Mouse (Mus musculus) E14TG2a.4 (cell line): ENCODE data around the gene Cir1.

Source experiments
- H3K27me3 ChIP-seq: 2 replicates; pipeline ENCODE4 v1.6.1; 2014; ENCODE audit warnings: low read length, control low read depth; ENCODE audit not compliant: insufficient read depth
- H3K36me3 ChIP-seq: 2 replicates; pipeline ENCODE4 v1.6.1; 2014; ENCODE audit warnings: low read length, control low read depth; ENCODE audit not compliant: insufficient read depth
- H3K4me1 ChIP-seq: replicated peaks from 2 replicates; pipeline ENCODE4 v1.6.1; 2014; ENCODE audit warnings: low read depth, low read length, control low read depth
- H3K4me3 ChIP-seq: replicated peaks from 2 replicates; pipeline ENCODE4 v1.5.1; 2014; ENCODE audit warnings: mild to moderate bottlenecking, low read length
- H3K9me3 ChIP-seq: 2 replicates; pipeline ENCODE4 v1.6.1; 2014; ENCODE audit warnings: low read length, control low read depth
- CTCF ChIP-seq: conservative IDR thresholded peaks from 2 replicates; pipeline ENCODE4 v1.5.1; 2014; ENCODE audit warnings: low read length
- NANOG ChIP-seq: IDR thresholded peaks from 2 replicates; pipeline ENCODE4 v1.6.1; 2014; ENCODE audit warnings: borderline replicate concordance, low read length, mixed read lengths
- POU5F1 ChIP-seq: IDR thresholded peaks from 2 replicates; pipeline ENCODE4 v1.6.1; 2014; ENCODE audit warnings: low read length, borderline replicate concordance

The Cir1 gene

DNA sequence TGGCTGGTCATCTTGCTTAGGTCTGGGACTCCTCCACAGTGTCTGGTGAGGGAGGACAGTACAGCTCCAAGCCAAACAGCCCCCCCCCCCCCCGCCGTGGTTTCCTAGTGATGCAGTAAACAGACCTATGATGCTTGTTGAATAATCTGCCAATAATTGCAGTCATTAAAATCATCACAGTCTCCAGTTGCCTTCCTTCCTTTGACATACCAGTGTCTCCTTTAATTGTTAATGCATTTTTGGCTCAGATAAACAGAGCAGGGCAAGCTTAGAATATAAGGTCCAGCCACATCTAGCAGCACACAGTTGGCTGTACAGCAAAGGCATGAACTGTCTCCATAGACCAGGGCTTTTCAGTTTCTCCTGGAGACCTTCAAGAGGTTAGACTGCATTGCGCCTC, 45.3 kb downstream of the Cir1 start:
- H3K36me3 ChIP-seq: no peaks in the 10 kb centered on the region
- H3K9me3 ChIP-seq: no peaks in the 10 kb centered on the region
- TF ChIP-seq POU5F1 (no peak), NANOG (no peak), CTCF (no peak)
- H3K27me3 ChIP-seq: peaks cover 94% of the 10 kb centered on the region
- H3K4me3 ChIP-seq: no peak overlapping the region
- H3K4me1 ChIP-seq: peaks cover 52% of the 10 kb centered on the region

- peaks cover 48% of the 10 kb centered on the region for H3K4me1 ChIP-seq
- TF ChIP-seq CTCF: no peak
- no peak for TF ChIP-seq POU5F1
- TF ChIP-seq NANOG: no peak
- H3K9me3 ChIP-seq: no peaks in the 10 kb centered on the region
- no peaks in the 10 kb centered on the region for H3K36me3 ChIP-seq
- H3K27me3 ChIP-seq: peaks cover 94% of the 10 kb centered on the region
- H3K4me3 ChIP-seq: no peak overlapping the region
These were observed 45.9 kb downstream of the Cir1 start for GRCm38 (mm10) chr2:73266623-73267022.

DNA sequence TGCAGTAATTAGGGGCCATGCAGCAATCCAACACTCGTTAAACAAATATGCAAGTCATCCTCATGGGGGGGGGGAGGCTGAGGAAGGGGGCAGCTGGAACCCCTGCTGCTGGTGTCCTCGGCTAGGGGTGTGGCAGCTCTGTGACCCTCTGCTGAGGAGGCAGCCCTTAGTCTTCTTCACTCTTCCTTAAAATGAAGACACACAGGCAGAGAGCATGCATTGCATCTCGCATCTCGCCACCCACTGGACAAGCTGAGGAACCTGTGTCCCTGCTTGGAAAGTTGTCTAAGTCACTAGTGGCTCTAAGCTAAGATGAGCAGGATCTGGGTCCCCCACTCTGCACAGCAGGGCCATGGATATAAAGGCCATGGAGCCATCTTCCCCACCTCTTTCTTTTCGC, 46.5 kb downstream of the Cir1 start:
- Histone ChIP-seq H3K27me3 (peaks cover 92% of the 10 kb centered on the region), H3K4me1 (peaks cover 43% of the 10 kb centered on the region), H3K9me3 (peaks cover 2% of the 10 kb centered on the region), H3K36me3 (no peaks in the 10 kb centered on the region), H3K4me3 (no peak overlapping the region)
- no peak for TF ChIP-seq NANOG
- no peak for TF ChIP-seq POU5F1
- no peak for TF ChIP-seq CTCF

DNA sequence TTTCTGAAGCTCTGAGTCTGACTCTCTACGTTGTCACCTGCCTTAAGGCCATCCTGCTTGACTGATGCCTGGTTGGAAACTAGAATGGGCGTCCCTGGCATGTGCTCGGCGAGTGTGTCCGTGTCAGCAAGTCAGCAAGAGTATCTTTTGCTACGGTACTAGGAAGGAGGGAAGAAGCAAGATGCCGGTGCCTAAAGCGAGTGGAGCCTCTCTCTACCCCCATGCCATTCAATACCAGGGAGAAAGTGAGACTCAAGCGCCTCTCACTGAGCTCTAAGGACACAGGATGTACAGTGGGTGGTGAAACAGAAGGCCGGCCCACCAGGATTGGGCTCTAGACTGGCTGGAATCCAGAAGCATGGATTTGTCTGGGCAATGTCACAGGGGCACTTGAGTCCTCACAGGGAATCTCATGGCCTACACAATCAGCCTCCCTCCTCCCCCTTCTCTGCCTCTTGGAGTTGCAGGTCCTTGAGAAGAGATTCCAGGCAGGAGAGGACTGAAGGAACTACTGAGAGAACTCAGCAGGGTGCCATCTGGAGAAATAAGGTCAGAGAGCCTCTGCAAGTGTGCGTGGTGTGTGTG, 47.8 kb downstream of the Cir1 start:
- H3K27me3 ChIP-seq: peaks cover 81% of the 10 kb centered on the region
- TF ChIP-seq NANOG: no peak
- no peak for TF ChIP-seq CTCF
- no peak for TF ChIP-seq POU5F1
- no peaks in the 10 kb centered on the region for H3K36me3 ChIP-seq
- peaks cover 5% of the 10 kb centered on the region for H3K9me3 ChIP-seq
- H3K4me3 ChIP-seq: peak overlapping the region; percentile 77
- peaks cover 30% of the 10 kb centered on the region for H3K4me1 ChIP-seq

DNA sequence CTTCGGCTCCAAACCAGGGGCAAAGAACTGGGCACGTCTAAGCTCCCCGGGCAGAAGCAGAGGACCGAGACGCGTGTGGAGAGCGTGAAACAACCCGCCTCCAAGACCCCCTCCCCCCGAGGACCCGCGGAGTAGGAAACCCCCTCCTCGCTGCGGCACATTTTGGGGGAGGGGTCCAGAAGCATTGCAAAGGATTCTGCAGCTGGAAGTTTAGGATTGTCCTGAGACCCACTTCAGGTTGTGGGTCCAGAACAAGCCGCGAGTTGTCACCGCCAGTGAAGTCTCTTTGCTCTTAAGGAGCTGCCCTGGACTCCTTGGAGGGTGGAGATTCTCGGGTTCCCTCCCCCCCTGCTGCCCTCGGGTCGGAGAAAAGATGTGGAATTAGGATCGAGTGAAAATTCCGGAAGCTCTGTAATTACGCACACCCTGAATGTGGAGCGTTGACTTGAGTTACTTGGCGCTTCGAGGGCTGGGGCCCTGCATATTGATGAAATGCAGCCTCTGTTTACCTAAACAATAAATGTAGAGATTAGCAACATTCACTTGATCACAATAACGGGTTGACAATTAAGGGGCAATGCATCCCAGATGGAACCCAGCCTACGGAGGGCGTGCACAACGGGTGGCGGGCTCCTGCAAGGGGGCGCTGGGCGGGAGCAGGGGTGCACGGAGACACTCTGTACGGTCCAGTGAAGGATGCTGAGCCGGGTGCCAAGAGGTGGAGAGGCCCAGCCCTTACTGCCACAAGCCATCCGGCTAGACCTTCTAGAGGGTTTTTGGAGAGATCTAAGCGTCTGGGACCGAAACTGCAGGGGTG, 48.5 kb downstream of the Cir1 start:
- TF ChIP-seq NANOG (no peak), POU5F1 (no peak), CTCF (no peak)

GRCm38 (mm10) chr2:73263172-73263765, 49.2 kb downstream of the Cir1 start:
- H3K4me1 ChIP-seq: peaks cover 28% of the 10 kb centered on the region
- no peaks in the 10 kb centered on the region for H3K36me3 ChIP-seq
- no peak for TF ChIP-seq POU5F1
- TF ChIP-seq NANOG: no peak
- no peak for TF ChIP-seq CTCF
- H3K4me3 ChIP-seq: peak overlapping the region; percentile 77
- H3K9me3 ChIP-seq: peaks cover 5% of the 10 kb centered on the region
- peaks cover 76% of the 10 kb centered on the region for H3K27me3 ChIP-seq

More for the DNA sequence above, 48.5 kb downstream of the Cir1 start:
- no peaks in the 10 kb centered on the region for H3K36me3 ChIP-seq
- peak overlapping the region; percentile 77 for H3K4me3 ChIP-seq
- peaks cover 28% of the 10 kb centered on the region for H3K4me1 ChIP-seq
- peaks cover 76% of the 10 kb centered on the region for H3K27me3 ChIP-seq
- peaks cover 5% of the 10 kb centered on the region for H3K9me3 ChIP-seq

- TF ChIP-seq NANOG (peak; percentile 92), POU5F1 (no peak), CTCF (no peak)
- Histone ChIP-seq H3K9me3 (peaks cover 4% of the 10 kb centered on the region; the same call in 1 of the 2 replicates), H3K4me1 (peaks cover 8% of the 10 kb centered on the region), H3K36me3 (no peaks in the 10 kb centered on the region), H3K27me3 (peaks cover 14% of the 10 kb centered on the region; the same call in 1 of the 2 replicates), H3K4me3 (no peak overlapping the region)
These were observed 63.8 kb downstream of the Cir1 start for GRCm38 (mm10) chr2:73248701-73249100.

DNA sequence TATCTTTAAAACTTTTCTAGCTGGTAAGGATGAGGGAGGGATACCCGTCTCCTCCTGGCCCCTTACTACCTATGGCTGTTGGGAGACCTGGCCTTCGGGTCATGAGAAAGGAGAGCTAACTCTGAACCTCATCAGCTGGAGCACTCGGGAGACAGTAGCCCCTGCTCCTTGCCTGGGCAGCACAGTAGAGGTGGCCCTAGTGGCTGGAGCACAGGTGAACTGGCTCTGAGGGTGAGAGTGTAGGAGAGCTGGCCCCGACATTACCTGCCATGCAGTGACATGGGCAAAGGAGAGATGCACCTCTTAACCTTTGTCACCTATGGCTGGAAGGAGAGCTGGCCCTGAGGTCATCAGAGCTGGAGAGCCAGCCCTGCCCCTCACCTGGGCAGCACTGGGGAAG, 71.2 kb downstream of the Cir1 start:
- Histone ChIP-seq H3K4me1 (no peaks in the 10 kb centered on the region), H3K36me3 (no peaks in the 10 kb centered on the region), H3K9me3 (no peaks in the 10 kb centered on the region), H3K27me3 (peaks cover 12% of the 10 kb centered on the region), H3K4me3 (no peak overlapping the region)
- no peak for TF ChIP-seq CTCF
- no peak for TF ChIP-seq NANOG
- no peak for TF ChIP-seq POU5F1
